Comparison of ENCODE assay signal across 9 mouse cellular contexts in the genomic region with DNA sequence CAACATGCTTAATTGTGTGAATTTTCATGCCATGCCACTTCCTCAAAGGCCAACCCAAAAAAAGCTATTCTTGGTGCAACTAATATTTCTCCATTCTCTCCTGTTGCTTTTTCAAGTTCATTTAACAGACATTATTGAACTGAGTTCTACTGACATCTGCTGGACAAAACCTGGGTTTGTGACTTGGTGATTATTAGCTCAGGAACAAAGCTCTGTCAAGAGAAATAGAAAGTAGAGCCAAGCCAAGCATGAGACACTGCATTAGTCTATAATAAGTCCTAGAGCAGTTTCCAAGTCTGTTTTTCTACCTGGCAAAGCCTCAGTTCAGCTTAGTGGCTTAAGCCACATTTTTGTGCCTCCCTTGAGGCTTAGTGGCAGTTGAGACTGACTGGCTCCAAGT. TPM values are rescaled to one million over a fixed set of nuclear protein-coding genes. Genes with fewer than 3 reads are reported as not detected.
DNase-seq lines count a peak whose midpoint lies in the region; ATAC-seq and TF ChIP-seq lines count a peak whose summit lies in the region.
"Had no signal": no experiment of that assay in that cellular context is flagged by ENCODE, and none has a peak within 500 bp of the region (broad histone marks: within the 10 kb centered on the region; RNA-seq: fewer than 3 reads in every experiment).

No protein-coding gene starts in this region.

- no peak overlapping the region for H3K4me3 ChIP-seq in hindbrain, embryonic 15.5 days
- H3K4me3 ChIP-seq in hindbrain, embryonic 12.5 days: no peak overlapping the region
- no peak overlapping the region for H3K4me3 ChIP-seq in G1E (ENCODE audit: low read depth, low read length)
- H3K4me3 ChIP-seq in forebrain, embryonic 11.5 days (ENCODE audit: low read depth, low read length): no peak overlapping the region
- H3K4me3 ChIP-seq: limb, embryonic 13.5 days; stomach, embryonic 15.5 days had no signal

- no peaks in the 10 kb centered on the region for H3K27me3 ChIP-seq in hindbrain, embryonic 15.5 days
- no peaks in the 10 kb centered on the region for H3K27me3 ChIP-seq in hindbrain, embryonic 12.5 days
- no peaks in the 10 kb centered on the region; the same call in 1 of the 2 replicates for H3K27me3 ChIP-seq in G1E (ENCODE audit: insufficient read depth, low read length)
- no peaks in the 10 kb centered on the region for H3K27me3 ChIP-seq in splenic B cell, adult 2 months (ENCODE audit: control insufficient read depth, insufficient read depth, low read length, poor library complexity, severe bottlenecking)
- H3K27me3 ChIP-seq in forebrain, embryonic 11.5 days (ENCODE audit: control insufficient read depth, insufficient read depth, low read length): no peaks in the 10 kb centered on the region
- H3K27me3 ChIP-seq: limb, embryonic 13.5 days; stomach, embryonic 15.5 days had no signal

- H3K9me3 ChIP-seq in hindbrain, embryonic 15.5 days: no peaks in the 10 kb centered on the region
- H3K9me3 ChIP-seq in hindbrain, embryonic 12.5 days (replicated peaks): no peaks in the 10 kb centered on the region
- H3K9me3 ChIP-seq in G1E (replicated peaks): no peaks in the 10 kb centered on the region
- no peaks in the 10 kb centered on the region for H3K9me3 ChIP-seq in forebrain, embryonic 11.5 days (ENCODE audit: control insufficient read depth, low read length)
- H3K9me3 ChIP-seq: limb, embryonic 13.5 days; stomach, embryonic 15.5 days had no signal

- ATAC-seq in hindbrain, embryonic 15.5 days (ENCODE audit: low FRiP score, low read depth): peak; percentile 27; the same call in 1 of the 2 replicates
- no peak for ATAC-seq in hindbrain, embryonic 12.5 days (ENCODE audit: low FRiP score)
- peak; percentile 40; the same call in 1 of the 2 replicates for ATAC-seq in G1E (ENCODE audit: extremely low read depth, insufficient number of reproducible peaks, low FRiP score, poor library complexity, severe bottlenecking)
- no peak for ATAC-seq in forebrain, embryonic 11.5 days (replicated peaks; ENCODE audit: low FRiP score)

- intact Hi-C loops in heart, postnatal 36 days (cut with DNase I): loop anchor here (1.0 to 10.0 kb wide), 2 partner anchors 96 to 298 kb away; no protein-coding TSS in a partner anchor

- H3K4me1 ChIP-seq in hindbrain, embryonic 15.5 days (replicated peaks): peaks cover 4% of the 10 kb centered on the region
- peaks cover 3% of the 10 kb centered on the region; the same call in 1 of the 2 replicates for H3K4me1 ChIP-seq in hindbrain, embryonic 12.5 days
- no peaks in the 10 kb centered on the region for H3K4me1 ChIP-seq in G1E (ENCODE audit: insufficient read depth, low read depth, low read length)
- H3K4me1 ChIP-seq in forebrain, embryonic 11.5 days (replicated peaks; ENCODE audit: control insufficient read depth, insufficient read depth, low read length): no peaks in the 10 kb centered on the region
- H3K4me1 ChIP-seq: limb, embryonic 13.5 days; stomach, embryonic 15.5 days had no signal

- H3K27ac ChIP-seq in hindbrain, embryonic 15.5 days (replicated peaks): no peak overlapping the region
- H3K27ac ChIP-seq in hindbrain, embryonic 12.5 days: no peak overlapping the region
- no peak overlapping the region for H3K27ac ChIP-seq in forebrain, embryonic 11.5 days (ENCODE audit: low read depth, low read length)
- H3K27ac ChIP-seq: limb, embryonic 13.5 days; stomach, embryonic 15.5 days had no signal

- TF ChIP-seq CTCF in G1E (IDR thresholded peaks at IDR 0.05; ENCODE audit: low read depth, low read length): no peak

- DNase-seq in A20 (ENCODE audit: low read depth, low spot score) (peak; percentile 61), G1E (ENCODE audit: low spot score) (no peak)
- peak; percentile 11 to 27 for DNase-seq in heart, postnatal 36 days
- DNase-seq in splenic B cell, adult 2 months (ENCODE audit: low read depth, low spot score): peak; percentile 57
- no peak for DNase-seq in forebrain, embryonic 11.5 days (ENCODE audit: low spot score)

- H3K36me3 ChIP-seq in hindbrain, embryonic 15.5 days: no peaks in the 10 kb centered on the region
- H3K36me3 ChIP-seq in hindbrain, embryonic 12.5 days: no peaks in the 10 kb centered on the region
- no peaks in the 10 kb centered on the region for H3K36me3 ChIP-seq in G1E (replicated peaks)
- no peaks in the 10 kb centered on the region; the same call in 1 of the 2 replicates for H3K36me3 ChIP-seq in splenic B cell, adult 2 months (ENCODE audit: control insufficient read depth, insufficient read depth, low read length, poor library complexity, severe bottlenecking)
- no peaks in the 10 kb centered on the region for H3K36me3 ChIP-seq in forebrain, embryonic 11.5 days (ENCODE audit: control insufficient read depth, insufficient read depth, low read length)
- H3K36me3 ChIP-seq: limb, embryonic 13.5 days; stomach, embryonic 15.5 days had no signal

- no peak overlapping the region for H3K4me2 ChIP-seq in hindbrain, embryonic 15.5 days
- no peak overlapping the region for H3K4me2 ChIP-seq in hindbrain, embryonic 12.5 days (replicated peaks)
- no peak overlapping the region for H3K4me2 ChIP-seq in forebrain, embryonic 11.5 days (ENCODE audit: low read depth, low read length, severe bottlenecking)
- H3K4me2 ChIP-seq: limb, embryonic 13.5 days; stomach, embryonic 15.5 days had no signal

- H3K9ac ChIP-seq in hindbrain, embryonic 15.5 days: no peak overlapping the region
- no peak overlapping the region for H3K9ac ChIP-seq in hindbrain, embryonic 12.5 days
- no peak overlapping the region for H3K9ac ChIP-seq in forebrain, embryonic 11.5 days (ENCODE audit: low read length)
- H3K9ac ChIP-seq: limb, embryonic 13.5 days; stomach, embryonic 15.5 days had no signal

RNA-seq across cellular contexts. Expression of a gene that starts 45.9 kb away (rescaled TPM):
- 172 and 186 TPM in 2 replicates for polyA plus RNA-seq in hindbrain, embryonic 15.5 days (2015; fragmentation: Nextera tagmentation; extraction: Ambion mirVana)
- 105 and 114 TPM in 2 replicates for polyA plus RNA-seq in hindbrain, embryonic 12.5 days (2016; fragmentation: Nextera tagmentation; extraction: Ambion mirVana)
- total RNA-seq in G1E (2014; fragmentation: Nextera tagmentation) (59.6 and 64.8 TPM in 2 replicates), G1E (2017) (41.1 and 42.5 TPM in 2 replicates)
- 15.4 and 22.6 TPM in 2 replicates for polyA plus RNA-seq in G1E (2012)
- 10 to 100 TPM; 36.2 to 38.7 TPM for total RNA-seq in heart, postnatal 36 days (2021)
- 75.4 and 85.7 TPM in 2 replicates for polyA plus RNA-seq in forebrain, embryonic 11.5 days (2014; fragmentation: Nextera tagmentation; extraction: Ambion mirVana)

RNA-seq across cellular contexts. Expression of a gene that starts 47.6 kb away (rescaled TPM):
- 2.4 and 4.0 TPM in 2 replicates for polyA plus RNA-seq in hindbrain, embryonic 15.5 days (2015; fragmentation: Nextera tagmentation; extraction: Ambion mirVana)
- polyA plus RNA-seq in hindbrain, embryonic 12.5 days (2016; fragmentation: Nextera tagmentation; extraction: Ambion mirVana): 10.8 and 52.8 TPM in 2 replicates
- total RNA-seq in G1E (2014; fragmentation: Nextera tagmentation) (not detected in 2 replicates), G1E (2017) (0.29 and 0.82 TPM in 2 replicates)
- not detected in 2 replicates for polyA plus RNA-seq in G1E (2012)
- 10 to 100 TPM; 30.9 to 39.3 TPM for total RNA-seq in heart, postnatal 36 days (2021)
- polyA plus RNA-seq in forebrain, embryonic 11.5 days (2014; fragmentation: Nextera tagmentation; extraction: Ambion mirVana): 0.32 TPM in 1 of 2 replicates, not detected in the other

Comparison
In these comparisons a context has a peak if more than half of its experiments do, and no peak if none do; other contexts are left out.
1. ATAC-seq: peak in hindbrain, embryonic 15.5 days (single experiment) and G1E (single experiment); none in hindbrain, embryonic 12.5 days (single experiment) and forebrain, embryonic 11.5 days (single experiment).
2. DNase-seq: peak in A20 (single experiment), heart, postnatal 36 days (2 of 2) and splenic B cell, adult 2 months (single experiment); none in G1E (single experiment) and forebrain, embryonic 11.5 days (single experiment).